Mouse (Mus musculus) left cerebral cortex, postnatal 14 days (tissue): ENCODE results near the gene Abi3bp. TPM values are rescaled to one million over a fixed set of nuclear protein-coding genes. Genes with fewer than 3 reads are reported as not detected.

ENCODE experiments used
- DNase-seq, 2 experiments: peaks; one replicate each; pipeline ENCODE4 v3.0.0; 2021 to 2022; ENCODE audit warnings: low spot score in 2 of 2, mixed read lengths in 1 of 2
- intact Hi-C: fragments of 180-260 bp; cut with DNase I; formaldehyde crosslinking; loops from one replicate; pipeline ENCODE4 v1.15.1; 2025
- long read RNA-seq, 2 experiments: library from polyadenylated mRNA; stranded (forward); transcript quantifications; one replicate each; pipeline ENCODE4 v2.0.0; 2021
- total RNA-seq, 2 experiments: library from RNA; stranded (reverse); gene quantifications; 2 replicates each; pipeline ENCODE4 v1.2.3; 2021

The Abi3bp gene
- total RNA-seq, result 10 to 100 TPM in 1 of 2 experiments, 1 to 10 TPM in 1; 6.2 to 14.1 TPM
- long read RNA-seq, experiment 1, partial matches to known transcripts, result 1 of 2 reads
- long read RNA-seq, experiment 1, other reads (novel, unspliced or antisense), result 1 of 2 reads
- long read RNA-seq, experiment 2, partial matches to known transcripts, result 1 of 2 reads
- long read RNA-seq, experiment 2, other reads (novel, unspliced or antisense), result 1 of 2 reads

DNA sequence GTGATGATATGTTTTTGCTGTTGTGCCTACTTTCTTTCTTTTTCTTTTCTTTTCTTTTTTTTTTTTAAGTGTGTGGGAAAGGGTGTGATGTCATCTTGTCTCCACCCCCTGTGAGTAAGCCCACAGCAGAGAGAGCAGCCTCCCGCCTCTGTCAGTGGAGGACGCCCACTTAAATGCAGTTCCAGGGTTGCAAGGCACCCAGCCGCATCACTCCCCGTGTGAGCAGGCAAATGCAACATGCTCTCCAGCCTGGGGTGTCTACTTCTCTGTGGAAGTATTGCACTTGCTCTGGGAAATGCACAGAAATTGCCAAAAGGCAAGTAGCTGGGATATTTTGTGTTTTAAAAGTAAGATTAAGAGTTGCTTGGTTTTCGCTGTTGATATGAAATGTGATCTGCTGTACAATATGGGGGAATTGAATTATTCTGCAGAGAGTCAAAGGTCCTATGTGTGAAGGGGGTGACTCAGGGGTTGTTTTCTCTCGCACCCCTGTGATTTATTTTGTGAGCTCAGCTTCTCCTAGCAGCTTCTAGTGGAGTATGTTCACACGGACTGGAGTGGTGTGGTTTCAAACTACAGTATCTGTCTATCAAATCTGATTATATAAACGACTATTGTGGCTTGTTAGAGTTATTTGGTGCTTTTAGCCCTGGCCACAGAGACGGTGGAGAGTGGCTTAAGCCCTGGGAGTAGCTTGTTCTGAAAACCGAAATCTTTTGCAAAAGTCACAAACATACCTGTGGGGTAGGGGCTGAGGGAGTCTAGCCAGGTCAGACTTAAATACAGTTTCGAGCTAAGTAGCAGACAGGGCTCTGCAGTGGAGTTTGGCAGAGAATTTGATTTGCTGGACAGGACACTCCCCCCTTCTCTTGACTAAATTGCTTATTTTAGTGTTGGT, at the start of gene Abi3bp:
TSS of gene Abi3bp (plus strand) at position 202 of the 898 bp plus-strand sequence.
- intact Hi-C loops, result no loop called here
- peak; percentile 26 to 39 for DNase-seq

DNA sequence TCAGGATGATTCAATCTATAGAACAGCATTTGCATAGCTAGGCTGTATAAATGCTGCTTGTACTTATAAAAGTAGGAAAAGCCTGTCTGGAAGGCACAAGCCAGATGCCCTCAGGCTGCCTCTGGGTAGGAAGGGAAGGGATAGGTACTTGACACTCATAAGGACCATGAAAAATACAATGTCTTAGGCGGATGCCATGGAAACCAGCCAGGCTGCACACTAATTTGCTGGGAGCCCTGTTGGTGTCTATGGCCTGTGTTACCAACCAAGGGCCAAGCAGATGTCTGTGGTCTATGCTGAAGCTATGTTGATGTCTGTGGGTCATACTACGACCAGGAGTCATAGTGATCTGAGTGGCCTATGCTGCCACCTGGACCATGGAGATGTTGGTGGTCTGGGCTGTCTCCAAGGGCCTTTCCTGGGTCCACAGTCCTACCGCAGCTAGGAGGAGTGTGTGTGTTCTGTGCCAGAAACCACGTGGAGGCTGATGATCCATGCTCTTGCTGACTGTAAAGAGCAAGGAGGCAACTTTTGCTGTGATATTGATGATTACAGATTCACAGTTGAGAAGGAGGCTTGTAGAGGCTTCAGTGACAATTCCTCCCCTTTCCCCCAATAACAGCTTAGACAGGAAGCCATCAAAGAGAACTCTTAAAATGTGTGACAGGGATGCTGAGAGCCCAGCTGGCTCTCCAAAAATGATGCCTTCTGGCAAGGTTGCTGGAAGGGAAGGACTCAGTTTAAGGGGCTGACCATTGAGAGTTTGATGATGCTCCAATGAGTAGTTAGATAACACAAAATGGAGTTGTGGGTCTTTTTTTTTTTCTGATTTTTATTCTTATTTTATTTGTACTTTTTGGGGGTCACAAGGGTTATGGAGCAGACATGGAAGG, 42.1 kb upstream of the Abi3bp start:
- no peak for DNase-seq

GRCm38 (mm10) chr16:56440243-56440642, 37.4 kb upstream of the Abi3bp start:
- intact Hi-C loops, result no loop called here
- no peak for DNase-seq

More for the DNA sequence above, 42.1 kb upstream of the Abi3bp start:
- intact Hi-C loops, result no loop called here

DNA sequence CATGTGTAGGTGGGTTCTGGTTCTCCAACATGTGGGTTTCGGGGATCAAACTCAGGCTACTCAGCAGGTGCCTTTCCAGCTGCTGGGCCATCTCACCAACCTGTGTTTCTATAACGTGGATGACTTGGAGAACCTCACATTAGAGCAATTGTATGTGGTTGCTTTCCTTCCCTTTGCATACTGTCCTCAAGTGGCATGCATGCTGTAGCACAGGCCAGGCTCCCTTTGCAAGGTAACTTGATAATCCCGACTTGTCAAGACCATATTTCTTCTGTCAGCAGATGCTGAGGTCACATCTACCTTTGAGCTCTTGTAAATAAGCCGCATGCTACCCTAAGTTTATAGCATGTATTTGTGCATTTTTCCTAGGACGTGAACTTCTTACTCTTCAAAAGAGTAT, 36.6 kb upstream of the Abi3bp start:
- intact Hi-C loops, result no loop called here
- DNase-seq, result no peak

DNA sequence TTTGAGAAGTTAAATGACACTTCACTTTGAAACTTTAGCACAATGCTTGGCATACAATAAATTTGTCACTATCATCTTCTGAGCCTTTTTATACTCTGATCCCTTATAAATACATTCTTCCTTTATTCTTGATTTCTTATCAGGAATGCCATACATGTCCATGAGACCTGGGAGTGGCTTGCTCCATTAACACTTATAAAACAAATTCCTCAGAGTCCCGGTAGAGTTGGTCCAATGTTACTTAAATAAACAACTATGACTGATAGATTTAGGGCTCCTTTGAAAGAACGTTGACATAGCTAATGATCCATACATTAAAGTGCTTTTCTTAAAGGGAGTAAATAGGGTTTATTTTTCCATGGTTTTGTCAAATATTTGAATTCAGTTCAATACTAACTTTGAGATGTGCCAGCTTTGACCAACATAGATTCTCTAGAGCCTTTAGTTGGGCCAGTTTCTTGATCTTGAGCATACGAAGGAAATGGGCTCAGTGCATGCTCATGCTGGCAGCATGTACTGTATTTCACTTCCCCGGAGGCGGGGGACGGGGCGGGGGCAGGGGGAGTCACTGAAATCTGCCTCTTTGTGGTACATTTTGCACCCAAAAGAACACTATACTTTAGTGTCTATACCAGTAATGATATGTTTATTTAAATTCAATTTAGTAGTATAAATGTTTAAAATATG, 35.9 kb upstream of the Abi3bp start:
- intact Hi-C loops, result no loop called here
- no peak for DNase-seq

GRCm38 (mm10) chr16:56451482-56451881, 26.2 kb upstream of the Abi3bp start:
- intact Hi-C loops, result no loop called here
- DNase-seq, result no peak

GRCm38 (mm10) chr16:56451923-56452322, 25.8 kb upstream of the Abi3bp start:
- DNase-seq, result no peak
- intact Hi-C loops, result no loop called here

DNA sequence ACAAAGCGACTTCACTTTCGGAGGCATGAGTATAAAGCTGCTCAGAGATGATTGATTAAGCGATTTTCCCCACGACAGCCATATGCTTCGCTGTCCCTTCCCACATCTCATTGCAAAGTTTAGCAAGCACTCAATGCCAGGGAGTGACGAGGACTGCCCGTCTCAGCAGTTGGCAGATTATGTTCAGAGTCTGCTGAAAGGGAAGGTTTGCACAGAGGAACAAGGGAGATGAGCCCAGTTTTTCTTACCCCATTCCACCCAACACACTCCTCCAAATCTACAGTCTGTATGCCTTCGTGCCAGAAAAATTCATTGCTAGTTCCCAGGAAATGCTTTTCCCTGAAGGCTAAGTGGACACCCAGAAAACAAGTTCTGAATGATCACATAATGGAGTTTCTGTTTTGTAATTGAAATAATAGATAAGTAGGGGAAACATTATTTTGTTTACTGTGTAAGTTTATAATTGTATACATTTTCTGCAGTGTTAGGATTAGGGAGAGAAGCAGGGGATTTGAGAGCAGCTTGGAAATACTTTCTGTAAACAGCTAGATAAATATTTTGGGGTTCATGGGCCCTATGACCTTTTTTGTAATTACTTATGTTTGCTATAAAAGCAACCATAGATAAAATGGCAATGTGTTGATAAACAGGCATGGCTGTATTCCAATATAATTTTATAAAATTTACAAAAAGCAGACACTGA, 19.5 kb upstream of the Abi3bp start:
- intact Hi-C loops, result no loop called here
- peak in 1 of 2 experiments; percentile 6 for DNase-seq

- intact Hi-C loops, result no loop called here
- DNase-seq, result no peak
Observed at GRCm38 (mm10) chr16:56473160-56473559, 4.5 kb upstream of the Abi3bp start.

- intact Hi-C loops, result no loop called here
- no peak for DNase-seq
Observed at GRCm38 (mm10) chr16:56475676-56476075, 2.0 kb upstream of the Abi3bp start.

DNA sequence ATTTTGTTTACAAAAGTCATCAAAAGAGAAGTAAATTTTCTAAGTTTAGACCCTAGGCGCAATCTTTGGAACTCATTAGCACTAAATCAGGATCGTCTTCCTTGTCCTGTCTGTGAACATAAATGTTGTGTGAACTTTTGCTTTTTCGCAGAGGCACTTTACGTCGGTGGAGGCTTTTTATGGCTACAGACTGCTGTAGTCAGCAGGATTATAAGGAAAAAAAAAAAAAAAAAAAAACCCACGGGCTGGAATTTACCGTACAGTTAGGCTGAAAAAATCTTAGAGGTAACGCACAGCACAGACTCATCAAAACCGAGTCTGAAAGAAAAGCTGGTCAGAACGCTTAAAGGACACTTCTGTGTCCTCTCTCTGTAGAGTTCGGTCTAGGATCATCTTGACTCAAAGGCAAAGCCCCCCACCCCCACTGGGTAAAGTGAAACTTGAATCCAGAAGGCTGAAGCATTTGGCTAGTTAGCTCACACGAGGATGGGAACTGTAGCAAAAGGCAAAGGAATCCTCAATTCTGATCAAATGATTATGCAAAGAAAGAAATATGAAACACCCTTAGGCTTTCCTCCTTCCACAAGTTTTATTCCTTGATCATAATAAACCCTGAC, 1.0 kb downstream of the Abi3bp start:
- intact Hi-C loops, result no loop called here
- DNase-seq, result no peak

- no peak for DNase-seq
- intact Hi-C loops, result no loop called here
Observed at GRCm38 (mm10) chr16:56483466-56483865, 5.8 kb downstream of the Abi3bp start.

DNA sequence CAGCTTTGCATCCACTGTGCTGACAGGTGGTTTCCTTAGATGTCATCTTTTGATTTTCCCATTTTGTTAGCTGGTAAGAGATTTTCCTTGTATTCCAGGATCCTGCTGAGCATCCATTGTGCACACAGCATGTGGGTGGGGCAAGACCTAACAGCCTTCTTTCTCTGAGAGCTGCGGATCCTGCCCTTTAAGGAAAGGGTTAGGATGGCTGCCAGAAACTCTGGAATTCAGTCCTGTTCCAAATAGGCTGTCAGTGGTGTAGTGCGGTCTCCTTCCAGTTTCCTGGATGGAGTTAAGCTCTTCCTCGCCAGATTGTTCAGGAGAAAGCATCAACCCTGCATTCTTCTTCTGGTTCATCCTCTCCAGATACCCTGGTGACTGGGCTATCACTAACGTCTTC, 8.8 kb downstream of the Abi3bp start:
- intact Hi-C loops, result no loop called here
- no peak for DNase-seq

DNA sequence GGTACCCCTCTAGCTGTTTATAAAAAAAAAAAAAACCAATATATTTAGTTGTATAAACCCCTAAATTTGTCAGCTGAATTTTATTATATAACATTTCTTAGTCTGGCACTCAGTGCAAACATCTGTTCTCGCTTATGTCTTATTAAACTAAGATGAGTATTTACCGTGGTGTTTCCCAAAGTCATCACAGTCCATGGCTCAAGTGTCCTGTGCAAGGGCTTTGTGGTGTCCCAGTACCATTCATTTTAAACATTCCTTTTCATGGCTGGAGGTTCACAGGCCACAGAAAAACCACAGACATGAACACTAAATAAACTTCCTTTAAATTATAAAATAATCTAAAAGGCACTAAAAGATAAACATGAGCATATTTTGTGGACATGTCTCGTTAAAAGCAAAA, 13.2 kb downstream of the Abi3bp start:
- intact Hi-C loops, result no loop called here
- DNase-seq, result no peak

DNA sequence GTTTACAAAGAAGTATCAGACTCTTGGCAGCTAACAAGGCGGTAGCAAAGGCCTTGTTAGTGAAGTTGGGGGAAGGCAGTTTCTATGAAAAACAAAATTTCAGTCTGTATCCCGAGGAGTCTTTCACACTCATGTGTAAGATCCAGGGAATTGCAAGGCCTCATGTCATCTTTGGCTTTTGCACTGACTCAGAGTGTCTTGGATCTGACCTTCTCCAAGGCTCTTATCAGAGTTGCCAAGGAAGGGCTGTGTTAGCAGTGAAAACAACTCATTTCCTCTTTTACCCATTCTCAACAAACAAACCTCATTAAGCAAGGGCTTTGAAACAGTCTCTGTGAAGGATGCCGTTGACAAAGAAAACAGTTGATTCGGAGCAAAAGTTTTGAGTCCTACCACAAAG, 17.6 kb downstream of the Abi3bp start:
- intact Hi-C loops, result no loop called here
- no peak for DNase-seq

DNA sequence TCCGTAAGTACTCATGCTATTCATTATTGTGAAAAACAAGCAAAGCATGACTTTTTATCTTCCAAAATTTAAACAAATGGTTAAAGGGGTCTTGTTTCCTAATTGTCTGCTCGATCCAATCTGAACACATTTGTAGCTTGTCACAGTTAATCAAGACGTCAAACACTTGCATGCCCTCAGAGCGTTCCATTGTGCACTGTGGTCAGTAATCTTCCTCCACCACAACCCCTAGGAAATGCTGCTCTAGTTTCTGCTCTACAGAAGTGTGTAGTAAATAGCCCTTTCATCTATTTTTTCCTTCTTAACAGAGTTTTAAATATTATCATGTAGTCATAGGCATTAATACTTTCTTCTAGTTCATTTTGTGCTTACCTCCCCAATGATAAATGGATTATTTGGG, 19.1 kb downstream of the Abi3bp start:
- no peak for DNase-seq
- intact Hi-C loops, result no loop called here

DNA sequence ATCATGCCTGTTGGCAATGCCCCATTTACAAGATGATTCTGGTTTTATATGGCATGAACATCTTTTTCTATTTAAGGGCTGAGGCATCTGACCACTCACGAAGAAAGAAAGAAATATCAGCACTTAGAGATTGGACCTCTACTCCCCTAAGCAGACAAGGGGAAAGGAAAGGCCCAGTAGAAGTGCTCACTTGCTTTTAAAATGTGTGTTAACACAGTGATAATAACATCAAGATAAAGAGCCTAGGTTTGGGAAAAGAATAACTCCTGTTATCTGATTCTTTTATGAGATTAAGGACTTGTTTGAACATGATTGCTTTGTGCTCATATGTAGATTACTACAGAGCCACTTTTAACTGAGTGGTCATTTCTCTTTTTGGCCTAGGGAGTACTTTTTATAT, 21.0 kb downstream of the Abi3bp start:
- intact Hi-C loops, result no loop called here
- DNase-seq, result no peak

DNA sequence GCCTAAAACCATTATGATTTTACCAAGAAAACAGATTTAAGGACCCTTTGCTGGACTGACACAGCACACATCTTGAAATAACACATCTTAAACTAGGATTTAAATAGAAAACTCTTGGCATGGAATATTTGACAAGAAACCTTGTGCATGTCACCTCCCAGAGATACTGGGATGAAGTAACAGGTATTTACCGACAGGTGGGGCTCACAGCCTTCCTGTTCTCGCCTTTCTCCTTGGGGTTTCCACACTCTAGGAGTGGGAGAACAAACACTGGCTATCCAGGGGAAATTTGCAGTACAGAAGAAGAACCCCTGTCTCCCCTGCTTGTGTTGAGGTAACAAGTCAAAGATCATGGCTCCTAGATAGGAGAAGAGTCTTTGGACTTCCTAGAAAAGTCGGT, 22.8 kb downstream of the Abi3bp start:
- intact Hi-C loops, result loop anchor here (10.0 kb wide), 1 partner anchor 186 kb away; no protein-coding TSS in a partner anchor
- no peak for DNase-seq
